Mouse (Mus musculus) kidney, adult 2 months (tissue): ENCODE data around the gene Gnpat. TPM values are rescaled to one million over a fixed set of nuclear protein-coding genes. Genes with fewer than 3 reads are reported as not detected.

Experiments used
- DNase-seq: peaks from one replicate; pipeline ENCODE4 v3.0.0; 2021
- H3K27ac ChIP-seq: fragments of 200-500 bp; 2 replicates; pipeline ENCODE4 v1.5.1; 2012; ENCODE audit warnings: low read depth, low read length, control low read depth, inconsistent platforms; ENCODE audit not compliant: insufficient read depth
- H3K27me3 ChIP-seq: fragments of 200-500 bp; replicated peaks from 2 replicates; pipeline ENCODE4 v1.6.1; 2012; ENCODE audit warnings: mild to moderate bottlenecking, moderate library complexity, low read length, inconsistent platforms; ENCODE audit not compliant: control insufficient read depth, insufficient read depth
- H3K36me3 ChIP-seq: fragments of 200-500 bp; 2 replicates; pipeline ENCODE4 v1.6.1; 2012; ENCODE audit warnings: mild to moderate bottlenecking, moderate library complexity, low read length, inconsistent platforms; ENCODE audit not compliant: control insufficient read depth, insufficient read depth
- H3K4me1 ChIP-seq: fragments of 200-500 bp; 2 replicates; pipeline ENCODE4 v1.6.1; 2011; ENCODE audit warnings: low read length; ENCODE audit not compliant: control insufficient read depth, insufficient read depth
- H3K4me3 ChIP-seq: fragments of 200-500 bp; 2 replicates; pipeline ENCODE4 v1.5.1; 2011; ENCODE audit warnings: mild to moderate bottlenecking, low read depth, low read length, control low read depth; ENCODE audit not compliant: insufficient read depth
- CTCF ChIP-seq: fragments of 200-500 bp; conservative IDR thresholded peaks from 2 replicates; pipeline ENCODE4 v1.5.1; 2011; ENCODE audit warnings: low read depth, mild to moderate bottlenecking, control low read depth, low read length, moderate library complexity, mixed read lengths; ENCODE audit not compliant: insufficient read depth, insufficient read length
- POLR2A ChIP-seq: fragments of 200-500 bp; IDR thresholded peaks from one replicate; pipeline ENCODE4 v1.6.1; 2011; ENCODE audit warnings: low read depth, low read length, control low read depth
- WGBS: fragments of 180-500 bp; shearing (Covaris S2); methylation state at CpG from one replicate; pipeline ENCODE4 v1.1.7; 2018; 5-methylcytosine and 5-hydroxymethylcytosine counted together
- polyA plus RNA-seq: library from polyadenylated mRNA; depleted of rRNA; stranded (reverse); fragments of >200 nt; gene quantifications from 2 replicates; pipeline ENCODE4 v1.2.3, GENCODE M21; 2012

Gene Gnpat
- polyA plus RNA-seq, 1 experiment: 72.9 TPM

DNA sequence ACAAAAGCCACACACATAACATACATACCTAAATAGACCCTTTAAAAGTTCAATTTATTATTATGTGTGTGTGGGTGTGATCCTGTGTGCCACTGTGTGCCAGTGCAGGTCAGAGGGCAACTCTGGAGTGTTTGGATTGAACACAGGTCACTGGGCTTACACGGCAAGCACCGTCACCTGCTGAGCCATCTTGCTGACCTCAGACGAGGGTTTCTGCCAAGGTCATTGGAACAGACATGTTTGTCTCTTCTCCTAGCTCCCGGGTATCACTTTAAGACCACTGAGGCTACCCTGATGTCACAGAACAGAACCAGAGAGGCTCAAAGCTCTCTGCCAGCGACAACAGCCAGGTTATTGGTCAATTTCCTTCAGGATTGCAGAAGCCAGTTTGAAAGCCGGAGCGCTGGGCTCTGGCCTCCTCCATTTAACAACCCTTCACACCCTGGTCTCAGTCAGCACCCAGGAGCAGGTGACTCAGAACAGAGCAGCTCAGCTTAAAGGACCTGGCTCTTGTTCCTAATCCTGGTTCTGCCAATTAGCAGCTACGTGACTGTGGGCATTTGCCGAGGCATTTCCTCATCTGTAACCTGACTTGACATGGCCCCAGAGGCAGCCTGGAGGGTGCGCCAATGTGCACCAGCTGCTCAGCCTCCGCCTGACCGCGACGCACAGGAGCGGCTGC lies 61.3 kb downstream of the Gnpat start:
- H3K27me3 ChIP-seq: no peaks in the 10 kb centered on the region
- peaks cover 20% of the 10 kb centered on the region; the same call in 1 of the 2 replicates for H3K4me1 ChIP-seq
- TF ChIP-seq POLR2A: no peak
- no peak for TF ChIP-seq CTCF
- no peak overlapping the region for H3K27ac ChIP-seq
- DNase-seq: peak; percentile 37
- H3K36me3 ChIP-seq: no peaks in the 10 kb centered on the region
- WGBS: 67% methylated on average over 15 of the region's 15 CpGs
- H3K4me3 ChIP-seq: no peak overlapping the region

DNA sequence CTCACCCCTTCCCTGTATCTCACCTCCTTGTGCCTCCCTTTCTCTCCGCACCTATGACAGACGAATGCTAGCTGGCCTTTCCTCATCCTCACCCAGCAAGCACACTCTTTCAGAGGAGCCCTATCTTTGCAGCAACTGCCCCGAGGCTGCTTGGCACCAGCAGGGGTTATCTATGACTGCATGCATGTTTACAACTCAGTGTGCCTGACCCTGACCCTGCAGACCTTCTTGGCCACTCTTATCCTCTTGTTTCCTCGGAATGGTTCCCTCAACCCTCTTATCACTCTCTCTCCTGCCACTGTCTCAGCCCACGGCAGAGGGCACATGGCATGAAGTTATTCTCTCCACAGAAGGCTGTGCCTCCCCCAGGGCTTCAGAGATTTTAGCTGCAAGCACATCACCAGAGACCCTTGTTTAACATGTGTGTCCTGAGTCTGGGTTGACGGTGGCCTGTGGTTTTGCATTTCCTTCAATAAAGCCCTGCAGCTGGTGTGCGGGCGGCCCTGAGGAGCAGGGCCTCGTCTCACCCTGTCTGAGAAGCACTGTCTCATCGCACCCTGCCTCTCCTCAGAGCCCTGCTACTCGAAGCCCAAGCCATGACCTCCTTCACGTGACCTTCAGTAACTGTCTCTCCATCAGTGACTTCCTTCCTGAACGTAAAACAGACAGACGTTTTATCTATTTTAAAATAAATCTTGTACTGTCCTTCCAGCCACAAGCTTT lies 62.9 kb downstream of the Gnpat start:
- H3K4me3 ChIP-seq: no peak overlapping the region
- WGBS: 61% methylated on average over 14 of the region's 14 CpGs
- no peaks in the 10 kb centered on the region for H3K27me3 ChIP-seq
- peaks cover 29% of the 10 kb centered on the region; the same call in 1 of the 2 replicates for H3K4me1 ChIP-seq
- DNase-seq: no peak
- no peaks in the 10 kb centered on the region for H3K36me3 ChIP-seq
- no peak overlapping the region for H3K27ac ChIP-seq
- TF ChIP-seq CTCF (no peak), POLR2A (no peak)

DNA sequence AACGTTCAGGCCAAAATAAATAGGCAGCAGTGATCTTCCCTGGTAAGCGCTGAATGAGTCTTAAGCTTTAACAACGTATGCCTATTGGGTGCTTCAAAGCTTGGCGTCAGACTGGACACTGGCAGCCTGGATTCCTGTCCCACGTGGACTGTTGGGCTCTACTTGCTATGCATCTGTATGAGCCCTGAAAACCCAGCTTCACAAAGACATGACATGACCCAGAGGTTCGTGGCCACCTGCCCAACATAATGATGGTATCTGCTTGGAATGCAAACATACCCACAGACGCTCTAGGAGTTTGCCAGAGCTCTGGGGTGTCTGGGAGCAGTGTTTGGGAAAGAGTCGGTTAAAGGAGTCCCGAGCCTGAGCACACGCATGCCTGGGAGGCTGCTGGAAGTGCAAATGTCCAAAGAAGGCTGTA lies 63.5 kb downstream of the Gnpat start:
- DNase-seq: peak; percentile 51
- Histone ChIP-seq H3K27me3 (no peaks in the 10 kb centered on the region), H3K4me3 (no peak overlapping the region), H3K27ac (no peak overlapping the region), H3K36me3 (no peaks in the 10 kb centered on the region), H3K4me1 (peaks cover 29% of the 10 kb centered on the region; the same call in 1 of the 2 replicates)
- WGBS: 48% methylated on average over 10 of the region's 10 CpGs
- TF ChIP-seq CTCF (no peak), POLR2A (no peak)

DNA sequence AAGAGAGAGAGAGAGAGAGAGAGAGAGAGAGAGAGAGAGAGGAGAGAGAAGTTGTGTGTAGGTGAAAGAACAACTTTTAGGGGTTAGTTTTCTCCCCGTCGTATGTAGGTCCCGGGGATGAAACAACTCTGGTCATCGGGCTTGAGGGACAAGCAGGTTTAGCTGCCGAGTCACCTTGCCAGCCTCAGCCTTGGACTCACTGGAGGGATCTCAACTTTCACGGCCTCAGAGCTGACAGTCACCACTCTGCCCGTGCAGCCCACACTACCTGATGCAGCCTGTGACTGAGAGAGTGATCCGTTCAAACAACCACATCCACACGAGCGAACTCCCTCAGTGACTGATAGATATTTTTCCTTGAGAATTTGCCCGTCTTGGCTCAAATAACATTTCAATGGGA lies 66.2 kb downstream of the Gnpat start:
- DNase-seq: no peak
- no peak overlapping the region for H3K4me3 ChIP-seq
- no peaks in the 10 kb centered on the region for H3K27me3 ChIP-seq
- TF ChIP-seq POLR2A (no peak), CTCF (no peak)
- WGBS: 87% methylated on average over 11 of the region's 11 CpGs
- H3K4me1 ChIP-seq: peaks cover 26% of the 10 kb centered on the region; the same call in 1 of the 2 replicates
- no peaks in the 10 kb centered on the region for H3K36me3 ChIP-seq
- no peak overlapping the region for H3K27ac ChIP-seq

DNA sequence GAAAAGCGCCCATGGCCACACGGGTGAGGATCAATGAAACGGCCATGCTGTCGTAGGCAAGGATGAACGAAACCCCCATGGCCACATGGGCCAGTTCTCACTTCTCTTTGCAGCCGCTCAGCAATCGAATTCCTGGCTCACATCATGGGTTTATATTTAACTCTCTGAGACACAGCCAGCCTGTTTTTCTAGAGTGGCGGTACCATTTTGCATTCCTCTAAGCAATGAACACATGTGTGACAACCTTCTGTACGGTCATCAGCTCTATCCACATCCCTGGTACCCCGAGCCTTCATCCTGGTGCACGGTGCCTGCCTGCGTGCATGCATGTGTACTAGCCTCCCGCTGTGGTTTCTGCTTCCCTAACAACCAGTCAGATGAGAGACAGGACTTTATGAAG lies 67.3 kb downstream of the Gnpat start:
- H3K27ac ChIP-seq: no peak overlapping the region
- TF ChIP-seq POLR2A: no peak
- no peak for TF ChIP-seq CTCF
- H3K27me3 ChIP-seq: no peaks in the 10 kb centered on the region
- H3K36me3 ChIP-seq: no peaks in the 10 kb centered on the region
- 52% methylated on average over 13 of the region's 13 CpGs for WGBS
- H3K4me3 ChIP-seq: no peak overlapping the region
- H3K4me1 ChIP-seq: peaks cover 21% of the 10 kb centered on the region; the same call in 1 of the 2 replicates
- DNase-seq: peak; percentile 62

DNA sequence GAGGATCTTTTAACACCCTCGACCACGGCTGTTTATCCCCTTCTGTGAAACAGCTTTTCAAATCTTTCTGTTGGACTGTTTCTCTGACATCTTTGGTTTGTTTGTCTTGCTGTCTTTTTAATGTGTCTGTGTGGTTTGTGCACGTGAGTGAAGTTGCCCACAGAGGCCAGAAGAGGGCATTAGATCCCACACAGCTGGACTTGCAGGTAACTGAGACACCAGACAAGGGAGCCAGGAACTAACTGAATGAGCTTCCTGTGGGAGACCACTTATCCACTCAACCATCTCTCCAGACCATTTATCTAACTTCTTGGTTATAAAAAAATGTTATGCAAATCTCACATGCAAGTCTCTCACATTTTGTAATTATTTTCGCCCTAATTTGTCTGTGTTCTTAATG lies 67.8 kb downstream of the Gnpat start:
- 79% methylated on average over 4 of the region's 4 CpGs for whole genome bisulfite sequencing
- no peaks in the 10 kb centered on the region for H3K36me3 ChIP-seq
- H3K27me3 ChIP-seq: no peaks in the 10 kb centered on the region
- no peak for DNase-seq
- H3K27ac ChIP-seq: no peak overlapping the region
- no peak overlapping the region for H3K4me3 ChIP-seq
- peaks cover 21% of the 10 kb centered on the region; the same call in 1 of the 2 replicates for H3K4me1 ChIP-seq
- peak; percentile 28; the same call in 1 of the 2 replicates for TF ChIP-seq CTCF
- TF ChIP-seq POLR2A: no peak

DNA sequence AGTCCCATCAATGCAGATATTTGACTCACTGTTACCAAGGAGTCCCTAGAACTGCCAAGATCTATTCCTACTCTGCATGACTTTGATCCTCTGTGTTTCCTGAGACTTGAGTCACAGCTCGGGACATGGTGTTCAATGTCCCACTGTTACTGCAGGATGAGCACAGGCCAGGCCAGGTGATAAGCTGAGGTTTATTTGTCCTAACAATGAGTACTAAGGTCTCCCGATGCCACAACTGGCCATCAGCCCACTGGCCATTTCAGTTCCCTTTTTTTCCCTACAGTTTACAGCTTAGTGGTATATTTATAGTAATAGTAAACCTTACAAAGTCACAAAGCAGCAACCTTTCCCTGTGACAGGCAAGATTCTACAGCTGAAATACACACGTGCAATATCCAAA lies 69.6 kb downstream of the Gnpat start:
- TF ChIP-seq CTCF: no peak
- no peak for TF ChIP-seq POLR2A

More for the DNA sequence above, 69.6 kb downstream of the Gnpat start:
- Histone ChIP-seq H3K4me3 (no peak overlapping the region), H3K36me3 (no peaks in the 10 kb centered on the region), H3K4me1 (peaks cover 9% of the 10 kb centered on the region; the same call in 1 of the 2 replicates), H3K27ac (no peak overlapping the region), H3K27me3 (no peaks in the 10 kb centered on the region)
- 66% methylated on average over 3 of the region's 3 CpGs for WGBS
- DNase-seq: no peak
